Mouse (Mus musculus) kidney, embryonic 15.5 days (tissue): ENCODE measurements around the gene Best1. TPM values are rescaled to one million over a fixed set of nuclear protein-coding genes. Genes with fewer than 3 reads are reported as not detected.

ENCODE experiments used
- ATAC-seq: fragments of 200-750 bp; cut with Nextera tagmentation; replicated peaks from 2 replicates; pipeline ENCODE4 v1.8.0; 2017; ENCODE audit warnings: moderate TSS enrichment; ENCODE audit not compliant: low FRiP score
- H3K27ac ChIP-seq: fragments of 300-500 bp; sonication (generic); 2 replicates; pipeline ENCODE4 v1.5.1; 2015; ENCODE audit warnings: mild to moderate bottlenecking, inconsistent platforms
- H3K27me3 ChIP-seq: fragments of 300-500 bp; sonication (generic); 2 replicates; pipeline ENCODE4 v1.6.1; 2015; ENCODE audit warnings: inconsistent platforms
- H3K36me3 ChIP-seq: fragments of 300-500 bp; sonication (generic); 2 replicates; pipeline ENCODE4 v1.6.1; 2015; ENCODE audit warnings: inconsistent platforms
- H3K4me1 ChIP-seq: fragments of 300-500 bp; sonication (generic); 2 replicates; pipeline ENCODE4 v1.6.1; 2015; ENCODE audit warnings: inconsistent platforms
- H3K4me2 ChIP-seq: fragments of 300-500 bp; sonication (generic); 2 replicates; pipeline ENCODE4 v1.6.1; 2015; ENCODE audit warnings: moderate library complexity, mild to moderate bottlenecking, inconsistent platforms
- H3K4me3 ChIP-seq: fragments of 300-500 bp; sonication (generic); replicated peaks from 2 replicates; pipeline ENCODE4 v1.5.1; 2015; ENCODE audit warnings: mild to moderate bottlenecking, inconsistent platforms
- H3K9ac ChIP-seq: fragments of 300-500 bp; sonication (generic); 2 replicates; pipeline ENCODE4 v1.6.1; 2015; ENCODE audit warnings: mild to moderate bottlenecking, inconsistent platforms
- H3K9me3 ChIP-seq: fragments of 300-500 bp; sonication (generic); replicated peaks from 2 replicates; pipeline ENCODE4 v1.6.1; 2016; ENCODE audit warnings: inconsistent platforms
- WGBS: fragments of 180-500 bp; shearing (Covaris S2); methylation state at CpG from one replicate; pipeline ENCODE4 v1.1.7; 2015; ENCODE audit warnings: mixed read lengths; 5-methylcytosine and 5-hydroxymethylcytosine counted together
- polyA plus RNA-seq: library from polyadenylated mRNA; unstranded; fragments of >200 nt; fragmentation: Nextera tagmentation; extraction: Ambion mirVana; gene quantifications from 2 replicates; pipeline ENCODE4 v1.2.1, GENCODE M21; 2015

Best1 gene
- polyA plus RNA-seq, 1 experiment from 2014 or later = 1.4 TPM

GRCm38 (mm10) chr19:9998736-9999486 is 2.5 kb downstream of the Best1 start:
- no peak overlapping the region for H3K27ac ChIP-seq
- no peaks in the 10 kb centered on the region for H3K27me3 ChIP-seq
- H3K36me3 ChIP-seq = no peaks in the 10 kb centered on the region
- 70% methylated on average over 13 of the region's 13 CpGs for WGBS
- no peak overlapping the region for H3K4me2 ChIP-seq
- H3K9ac ChIP-seq = no peak overlapping the region
- no peak overlapping the region for H3K4me3 ChIP-seq
- ATAC-seq = no peak
- H3K4me1 ChIP-seq = no peaks in the 10 kb centered on the region
- no peaks in the 10 kb centered on the region for H3K9me3 ChIP-seq

- no peak for ATAC-seq
- Histone ChIP-seq H3K9ac (no peak overlapping the region), H3K9me3 (no peaks in the 10 kb centered on the region), H3K4me1 (peaks cover 6% of the 10 kb centered on the region), H3K36me3 (no peaks in the 10 kb centered on the region), H3K27me3 (no peaks in the 10 kb centered on the region), H3K4me3 (no peak overlapping the region), H3K27ac (no peak overlapping the region), H3K4me2 (no peak overlapping the region)
- 71% methylated on average over 2 of the region's 2 CpGs for WGBS
Measured at GRCm38 (mm10) chr19:9998063-9998416, 3.4 kb downstream of the Best1 start.

GRCm38 (mm10) chr19:9997204-9998062 is 4.0 kb downstream of the Best1 start:
- Histone ChIP-seq H3K4me2 (no peak overlapping the region), H3K27me3 (no peaks in the 10 kb centered on the region), H3K4me3 (no peak overlapping the region), H3K9ac (no peak overlapping the region), H3K9me3 (no peaks in the 10 kb centered on the region), H3K4me1 (peaks cover 12% of the 10 kb centered on the region), H3K27ac (no peak overlapping the region), H3K36me3 (no peaks in the 10 kb centered on the region)
- WGBS = 67% methylated on average over 12 of the region's 12 CpGs
- ATAC-seq = no peak

GRCm38 (mm10) chr19:9993036-9993656 is 8.3 kb downstream of the Best1 start:
- Histone ChIP-seq H3K36me3 (no peaks in the 10 kb centered on the region), H3K4me1 (peaks cover 30% of the 10 kb centered on the region), H3K4me2 (peak overlapping the region; percentile 60), H3K4me3 (peak overlapping the region; percentile 31), H3K27ac (no peak overlapping the region), H3K9me3 (no peaks in the 10 kb centered on the region), H3K9ac (0 out of 2 replicates have a peak overlapping the region, but pooled peaks have one; percentile 17), H3K27me3 (no peaks in the 10 kb centered on the region)
- ATAC-seq = peak; percentile 87
- WGBS = 3% methylated on average over 17 of the region's 17 CpGs

- peak; percentile 52 for ATAC-seq
- Histone ChIP-seq H3K27ac (peak overlapping the region; percentile 11; the same call in 1 of the 2 replicates), H3K4me2 (peak overlapping the region; percentile 60), H3K9me3 (no peaks in the 10 kb centered on the region), H3K9ac (no peak overlapping the region), H3K36me3 (no peaks in the 10 kb centered on the region), H3K27me3 (no peaks in the 10 kb centered on the region), H3K4me1 (peaks cover 34% of the 10 kb centered on the region), H3K4me3 (peak overlapping the region; percentile 31)
- 39% methylated on average over 26 of the region's 26 CpGs for WGBS
Measured at GRCm38 (mm10) chr19:9992011-9992958, 9.1 kb downstream of the Best1 start.

DNA sequence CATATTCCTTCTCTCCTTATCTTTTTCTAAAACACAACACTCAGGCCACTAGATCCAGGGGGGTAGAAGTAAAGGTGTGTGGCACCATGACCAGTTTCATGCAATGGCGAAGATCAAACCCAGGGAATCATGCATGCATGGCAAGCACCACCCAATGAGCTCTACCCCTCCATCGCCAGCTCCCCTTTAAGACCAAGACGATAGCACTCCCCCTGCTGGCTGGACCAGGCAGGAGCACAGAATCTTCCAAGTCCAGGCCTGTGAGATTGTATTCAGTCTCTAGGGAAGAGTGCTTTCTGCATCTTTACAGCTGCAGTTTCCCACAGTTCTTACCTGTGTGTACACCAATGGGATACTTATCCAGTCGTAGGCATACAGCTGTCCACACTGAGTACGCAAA is 10.1 kb downstream of the Best1 start:
- Histone ChIP-seq H3K4me2 (no peak overlapping the region), H3K4me1 (peaks cover 37% of the 10 kb centered on the region), H3K9ac (no peak overlapping the region), H3K27me3 (no peaks in the 10 kb centered on the region), H3K36me3 (no peaks in the 10 kb centered on the region), H3K9me3 (no peaks in the 10 kb centered on the region), H3K27ac (0 out of 2 replicates have a peak overlapping the region, but pooled peaks have one; percentile 11), H3K4me3 (no peak overlapping the region)
- ATAC-seq = 0 out of 2 replicates have a peak, but pooled peaks have one; percentile 17
- WGBS = 21% methylated on average over 5 of the region's 5 CpGs

DNA sequence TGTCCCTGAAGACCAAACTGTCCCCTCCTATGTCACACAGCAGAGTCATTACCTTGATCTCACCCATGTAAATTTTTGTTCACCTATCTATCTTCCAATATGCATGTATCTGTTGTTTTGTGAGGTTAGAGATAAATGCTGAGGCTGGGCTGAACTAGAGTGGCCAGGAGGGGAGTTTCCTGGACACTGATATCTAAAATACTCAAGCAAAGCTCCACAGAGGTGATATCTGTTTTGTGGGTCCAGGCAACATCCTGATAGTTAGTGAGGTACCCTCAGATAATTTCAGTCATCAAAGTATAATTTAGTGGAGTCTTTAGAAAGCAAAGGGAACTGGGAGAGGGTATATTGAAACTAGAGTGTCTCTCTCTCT is 11.6 kb downstream of the Best1 start:
- Histone ChIP-seq H3K27me3 (no peaks in the 10 kb centered on the region), H3K4me2 (no peak overlapping the region), H3K4me1 (peaks cover 37% of the 10 kb centered on the region), H3K27ac (no peak overlapping the region), H3K4me3 (no peak overlapping the region), H3K36me3 (peaks cover 14% of the 10 kb centered on the region), H3K9me3 (no peaks in the 10 kb centered on the region), H3K9ac (no peak overlapping the region)
- no peak for ATAC-seq

GRCm38 (mm10) chr19:9989171-9989883 is 12.1 kb downstream of the Best1 start:
- H3K9me3 ChIP-seq = no peaks in the 10 kb centered on the region
- H3K4me2 ChIP-seq = no peak overlapping the region
- peaks cover 19% of the 10 kb centered on the region for H3K36me3 ChIP-seq
- no peak overlapping the region for H3K4me3 ChIP-seq
- no peaks in the 10 kb centered on the region for H3K27me3 ChIP-seq
- peaks cover 38% of the 10 kb centered on the region for H3K4me1 ChIP-seq
- H3K9ac ChIP-seq = no peak overlapping the region
- 72% methylated on average over 17 of the region's 17 CpGs for WGBS
- H3K27ac ChIP-seq = no peak overlapping the region
- ATAC-seq = no peak

DNA sequence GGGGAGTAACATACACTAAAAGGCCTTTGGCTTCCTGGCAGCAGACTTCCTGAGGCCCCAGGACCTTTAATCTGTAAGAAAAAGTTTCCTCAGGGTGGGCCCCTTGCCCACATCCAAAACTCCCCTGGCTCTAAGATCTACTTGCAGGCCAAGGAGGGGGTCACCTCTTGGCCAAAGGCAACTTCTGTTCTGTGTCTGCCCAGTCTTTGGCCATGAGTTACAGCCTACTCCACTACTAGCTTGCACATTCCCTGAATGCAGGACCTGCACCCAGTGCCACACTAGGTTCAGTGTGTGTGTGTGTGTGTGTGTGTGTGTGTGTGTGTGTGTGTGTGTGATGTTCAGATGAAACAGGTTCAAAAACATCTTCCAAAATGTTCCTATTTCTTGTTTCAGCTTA is 13.8 kb downstream of the Best1 start:
- H3K9ac ChIP-seq = no peak overlapping the region
- ATAC-seq = no peak
- 0 out of 2 replicates have a peak overlapping the region, but pooled peaks have one; percentile 46 for H3K27ac ChIP-seq
- H3K4me3 ChIP-seq = no peak overlapping the region
- H3K4me2 ChIP-seq = no peak overlapping the region
- H3K27me3 ChIP-seq = no peaks in the 10 kb centered on the region
- peaks cover 24% of the 10 kb centered on the region for H3K36me3 ChIP-seq
- H3K9me3 ChIP-seq = no peaks in the 10 kb centered on the region
- H3K4me1 ChIP-seq = peaks cover 37% of the 10 kb centered on the region

DNA sequence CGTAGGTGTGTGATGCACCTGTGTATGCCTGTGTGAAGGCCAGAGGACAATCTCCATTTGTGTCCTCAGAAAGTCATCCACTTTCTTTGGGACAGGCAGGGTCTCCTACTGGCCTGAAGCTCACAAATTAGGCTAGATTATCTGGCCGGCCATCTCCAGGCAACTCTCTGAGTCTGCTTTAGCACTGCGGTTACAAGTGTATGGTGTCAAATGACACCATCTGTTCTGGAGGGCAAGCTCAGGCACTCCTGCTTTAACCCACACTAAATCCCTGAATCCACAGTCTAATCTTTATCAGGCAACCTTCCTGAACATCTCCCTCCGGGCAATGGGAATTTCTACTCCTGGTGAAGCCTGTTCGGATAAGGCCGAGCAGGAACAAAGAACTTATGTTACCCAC is 14.2 kb downstream of the Best1 start:
- ATAC-seq = no peak

More for the DNA sequence above, 14.2 kb downstream of the Best1 start:
- H3K4me2 ChIP-seq = no peak overlapping the region
- no peak overlapping the region for H3K4me3 ChIP-seq
- no peak overlapping the region for H3K9ac ChIP-seq
- H3K36me3 ChIP-seq = peaks cover 24% of the 10 kb centered on the region
- H3K27me3 ChIP-seq = no peaks in the 10 kb centered on the region
- 0 out of 2 replicates have a peak overlapping the region, but pooled peaks have one; percentile 46 for H3K27ac ChIP-seq
- no peaks in the 10 kb centered on the region for H3K9me3 ChIP-seq
- peaks cover 35% of the 10 kb centered on the region for H3K4me1 ChIP-seq
- 34% methylated on average over 6 of the region's 6 CpGs for WGBS
